Mouse (Mus musculus): Measurements from ENCODE around the gene Uggt2.
"Not testable (repeated sequence)": the region's sequence is repeated elsewhere in the genome, so short reads cannot be mapped to it uniquely, and the experiment has no call there.

The Uggt2 gene

GRCm38 (mm10) chr14:119027675-119028253 is 71.5 kb downstream of the Uggt2 start:
- DNase-seq (ENCODE audit: low spot score) = no peak

- DNase-seq (ENCODE audit: low spot score) = peak; percentile 75
Observed at GRCm38 (mm10) chr14:119027130-119027529, 72.1 kb downstream of the Uggt2 start.

DNA sequence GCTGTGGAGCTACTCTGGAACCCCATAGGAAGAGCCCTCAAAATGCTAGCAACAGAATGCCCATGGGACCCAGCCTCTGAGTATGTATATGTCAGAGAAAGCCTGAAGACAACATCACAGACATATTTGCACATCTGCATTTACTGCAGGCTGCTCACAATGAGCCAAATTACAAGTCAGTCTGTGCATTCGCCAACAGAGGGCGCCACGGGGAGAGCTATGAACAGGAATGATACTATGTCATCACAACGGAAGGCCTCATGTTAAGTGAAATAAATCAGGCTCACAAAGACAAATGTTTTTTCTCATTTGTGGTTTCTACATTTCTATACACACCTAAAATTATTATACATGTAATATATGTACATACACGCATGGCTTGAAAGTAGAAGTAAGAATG is 73.3 kb downstream of the Uggt2 start:
- no peak for DNase-seq (ENCODE audit: low spot score)

- no peak for DNase-seq (ENCODE audit: low spot score)
Observed at GRCm38 (mm10) chr14:119013549-119013948, 85.7 kb downstream of the Uggt2 start.

- DNase-seq (ENCODE audit: low spot score) = no peak
Observed at GRCm38 (mm10) chr14:119012607-119013431, 86.4 kb downstream of the Uggt2 start.

DNA sequence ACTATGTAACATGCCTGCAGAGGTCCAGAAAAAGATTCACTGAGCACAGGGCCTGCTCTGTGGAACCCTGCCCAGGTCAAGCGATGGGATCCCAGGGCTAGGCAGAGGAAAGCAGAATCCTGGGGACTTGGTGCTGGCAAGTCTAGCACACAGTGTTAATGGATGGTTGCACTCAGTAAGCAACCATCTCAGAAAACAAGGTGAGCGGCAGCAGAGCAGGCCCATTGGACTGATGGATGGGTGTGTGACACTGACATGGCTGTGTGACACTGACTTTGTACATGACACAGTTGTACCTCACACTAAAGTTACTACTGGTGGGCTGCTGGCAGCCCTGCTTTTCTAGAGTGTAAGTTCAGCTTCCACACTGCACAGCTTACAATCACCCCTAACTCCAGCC is 89.7 kb downstream of the Uggt2 start:
- no peak for DNase-seq (ENCODE audit: low spot score)

- no peak for DNase-seq (ENCODE audit: low spot score)
Observed at GRCm38 (mm10) chr14:119008031-119008590, 91.1 kb downstream of the Uggt2 start.

DNA sequence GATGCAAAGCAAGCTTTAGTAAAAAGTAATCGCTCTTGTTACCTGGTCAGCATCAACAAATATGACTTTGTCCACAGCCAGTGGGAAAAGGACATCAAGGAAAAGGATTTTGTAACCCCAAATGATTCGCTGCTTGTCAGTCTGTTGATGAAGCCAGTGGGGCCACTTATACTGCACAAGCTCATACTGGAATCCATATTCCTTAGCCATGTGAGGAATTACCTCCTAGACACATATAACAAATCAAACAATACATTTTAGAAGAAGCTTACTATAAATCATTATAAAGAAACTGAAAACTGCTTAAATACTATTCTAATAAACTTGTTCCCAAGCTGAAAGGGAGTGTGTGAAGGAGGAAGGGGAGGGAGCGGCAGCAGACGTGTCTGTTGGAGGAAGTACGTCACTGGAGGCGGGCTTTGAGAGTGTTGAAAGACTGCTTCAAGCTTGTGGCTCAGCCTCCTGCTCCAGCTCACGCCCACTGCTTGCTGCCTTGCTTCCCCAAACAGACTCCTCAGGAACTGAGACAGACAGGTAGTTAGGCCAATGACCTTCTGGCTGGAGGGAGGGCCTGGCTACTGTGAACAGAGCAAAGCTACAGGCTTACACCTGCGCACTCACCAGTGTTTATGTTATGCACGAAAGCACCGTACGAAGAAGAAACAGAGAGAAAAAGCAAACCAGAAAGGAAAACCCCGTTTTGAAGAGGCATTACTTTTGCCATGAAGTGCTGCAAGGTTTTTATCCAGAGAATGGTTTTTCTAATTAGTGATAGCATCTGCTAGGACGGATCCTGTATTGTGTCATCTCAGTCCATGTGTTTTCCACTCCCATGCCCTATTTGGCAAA is 91.9 kb downstream of the Uggt2 start:
- DNase-seq (ENCODE audit: low spot score) = peak; percentile 100

DNA sequence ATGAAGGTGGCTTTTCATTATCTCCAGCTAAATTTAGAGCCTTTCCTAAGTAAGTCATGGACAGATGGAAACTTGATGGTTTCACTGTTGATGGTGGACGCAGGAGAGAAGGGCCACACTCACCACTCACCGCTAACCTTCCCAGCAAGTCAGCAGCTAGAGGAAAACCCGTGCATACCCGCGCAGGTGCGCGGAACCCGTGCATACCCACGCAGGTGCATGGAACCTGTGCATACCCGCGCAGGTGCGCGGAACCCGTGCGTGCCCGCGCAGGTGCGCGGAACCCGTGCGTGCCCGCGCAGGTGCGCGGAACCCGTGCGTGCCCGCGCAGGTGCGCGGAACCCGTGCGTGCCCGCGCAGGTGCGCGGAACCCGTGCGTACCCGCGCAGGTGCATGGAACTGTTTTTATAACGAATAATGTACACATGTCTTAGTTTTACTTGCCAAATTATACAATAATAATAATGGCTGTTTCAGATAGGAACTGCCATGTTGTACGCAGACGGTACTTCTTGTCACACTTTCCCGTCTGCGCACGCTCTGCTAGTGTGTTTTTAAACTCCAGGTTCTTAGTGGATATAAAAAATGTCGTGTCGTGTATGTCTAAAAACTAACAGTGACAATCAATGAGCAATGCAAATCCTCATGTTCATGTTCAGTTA is 92.7 kb downstream of the Uggt2 start:
- DNase-seq (ENCODE audit: low spot score) = no peak

DNA sequence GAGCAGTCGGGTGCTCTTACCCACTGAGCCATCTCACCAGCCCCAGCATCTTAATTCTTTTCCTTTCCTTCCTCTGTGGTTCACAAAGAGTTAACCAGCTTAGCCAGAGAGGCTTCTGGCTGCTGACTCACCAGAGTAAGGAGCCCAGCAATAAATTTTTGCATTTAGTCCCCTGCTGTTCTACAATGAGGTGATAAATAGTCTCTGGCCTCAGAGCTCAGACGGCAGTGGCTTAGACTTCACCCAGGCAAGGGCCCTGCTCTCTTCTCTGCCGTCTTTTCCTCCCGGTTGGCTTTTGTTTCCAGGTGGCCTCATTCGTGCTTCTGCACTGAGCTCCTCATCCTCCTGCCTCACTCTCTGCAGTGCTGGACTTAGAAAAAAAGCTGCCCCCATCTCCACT is 93.4 kb downstream of the Uggt2 start:
- no peak for DNase-seq (ENCODE audit: low spot score)

GRCm38 (mm10) chr14:119003320-119003719 is 95.9 kb downstream of the Uggt2 start:
- DNase-seq (ENCODE audit: low spot score) = peak; percentile 24

DNA sequence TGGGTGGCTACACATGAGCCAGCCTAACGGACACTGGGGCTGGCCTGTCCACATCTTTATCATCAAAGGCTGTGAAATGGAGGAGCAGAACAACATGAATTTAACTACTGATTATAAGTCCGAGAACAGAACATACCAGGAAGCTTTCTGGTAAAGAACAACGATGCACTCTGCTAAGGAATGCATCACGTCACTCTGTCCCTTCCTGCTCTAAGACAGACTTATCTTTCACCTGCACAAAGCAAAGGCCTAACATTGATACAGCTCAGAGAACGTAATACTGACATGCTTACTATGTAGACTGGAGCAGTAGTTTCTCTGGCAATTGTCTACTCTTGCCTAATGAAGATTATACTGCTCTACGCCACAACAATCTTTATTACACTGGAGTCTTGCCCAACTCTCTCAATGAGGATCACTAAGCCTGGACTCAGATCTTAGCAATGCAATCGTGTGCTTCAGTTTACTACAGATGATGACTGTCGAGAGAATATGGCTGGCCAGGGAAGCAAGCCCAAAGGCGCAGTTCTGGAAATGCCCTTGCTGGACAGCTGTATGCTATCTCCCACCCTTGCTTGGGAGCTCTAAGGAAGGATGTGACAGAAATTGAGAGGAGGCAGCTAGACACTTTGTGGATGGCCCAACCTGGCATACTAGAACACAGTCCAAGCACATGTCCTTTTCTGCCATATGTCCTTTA is 103.9 kb downstream of the Uggt2 start:
- no peak for DNase-seq (ENCODE audit: low spot score)

- peak; percentile 22 for DNase-seq (ENCODE audit: low spot score)
Observed at GRCm38 (mm10) chr14:118987523-118988496, 111.4 kb downstream of the Uggt2 start.

GRCm38 (mm10) chr14:118986653-118987522 is 112.3 kb downstream of the Uggt2 start:
- peak; percentile 61 for DNase-seq (ENCODE audit: low spot score)

- DNase-seq (ENCODE audit: low spot score) = no peak
Observed at GRCm38 (mm10) chr14:118984161-118984560, 115.1 kb downstream of the Uggt2 start.

DNA sequence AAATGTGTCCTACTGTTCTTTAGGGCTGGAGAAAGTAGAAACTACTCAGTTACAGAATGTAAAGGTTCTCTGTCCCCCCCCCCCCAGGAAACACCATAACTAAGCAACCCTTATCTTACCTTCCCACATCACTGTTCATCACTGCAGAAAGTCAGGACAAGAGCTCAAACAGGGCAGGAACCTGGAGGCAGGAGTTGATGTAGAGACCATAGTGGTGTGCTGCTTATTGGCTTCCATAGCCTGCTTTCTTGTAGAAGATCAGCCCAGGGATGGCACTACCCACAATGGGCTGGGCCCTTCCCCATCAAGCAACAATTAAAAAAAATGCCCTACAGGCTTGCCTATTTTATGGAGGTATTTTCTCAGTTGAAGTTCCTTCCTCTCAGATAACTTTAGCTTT is 115.8 kb downstream of the Uggt2 start:
- no peak for DNase-seq (ENCODE audit: low spot score)

GRCm38 (mm10) chr14:118982429-118983045 is 116.7 kb downstream of the Uggt2 start:
- DNase-seq (ENCODE audit: low spot score) = not testable (repeated sequence)

- not testable (repeated sequence) for DNase-seq (ENCODE audit: low spot score)
Observed at GRCm38 (mm10) chr14:118981711-118982428, 117.4 kb downstream of the Uggt2 start.

All from lung, postnatal 25 days (tissue).